Mouse (Mus musculus) erythroblast, adult 5-6 weeks (primary cell): ENCODE measurements at regions not wholly inside any gene's neighbourhood (a gene's known extent, or its start where the extent isn't known, plus 50 kb on each side); places are given as distances from the start of the nearest gene placed in this dataset.

Source experiments
- ATAC-seq: replicated peaks from 2 replicates; pipeline ENCODE4 v1.8.0; 2016; ENCODE audit warnings: moderate number of reproducible peaks, mild to moderate bottlenecking, moderate TSS enrichment, inconsistent platforms; ENCODE audit not compliant: poor library complexity, low FRiP score, severe bottlenecking

DNA sequence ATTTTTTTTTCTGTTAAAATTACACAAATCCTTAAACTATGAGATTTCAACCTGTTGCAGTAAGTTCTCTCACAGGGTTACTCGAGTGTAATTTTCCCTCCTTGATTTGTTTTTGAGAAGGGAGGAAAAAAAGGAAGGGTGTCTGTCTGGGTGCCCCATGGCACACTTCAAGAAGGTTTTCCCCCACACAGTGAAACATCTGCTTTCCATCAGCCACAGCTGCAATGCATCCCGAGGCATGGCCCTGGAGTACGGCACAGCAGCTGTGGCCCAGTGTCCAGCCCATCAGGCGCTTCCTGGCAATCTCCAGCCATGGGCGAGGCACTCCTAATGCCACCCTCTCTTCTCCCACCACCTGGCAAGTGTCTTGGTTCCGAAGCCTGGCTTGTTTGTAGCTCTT is 331.8 kb upstream of the Sox9 start:
- no peak for ATAC-seq

- no peak for ATAC-seq
Observed at GRCm38 (mm10) chr11:112458075-112458474, 323.9 kb upstream of the Sox9 start.

DNA sequence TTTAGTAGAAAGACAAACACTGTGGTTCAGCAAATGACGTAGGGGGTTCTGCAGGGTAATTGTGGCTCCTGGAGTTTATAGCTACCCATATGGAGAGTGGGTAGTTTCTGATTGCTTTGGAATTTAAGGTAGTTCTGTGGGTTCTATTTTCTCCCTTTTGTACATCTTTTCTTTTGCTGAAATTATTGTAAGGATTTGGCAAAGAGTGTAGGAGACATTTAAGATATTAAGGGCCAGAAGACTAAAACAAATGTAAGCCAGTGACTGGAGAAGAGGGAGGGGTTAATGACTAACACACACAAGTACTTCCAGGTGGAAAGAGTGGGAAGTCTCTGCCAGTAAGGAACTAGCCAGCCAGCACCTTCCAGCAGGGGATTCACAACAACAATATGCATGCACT is 318.9 kb upstream of the Sox9 start:
- ATAC-seq, result no peak

- ATAC-seq, result no peak
Observed at GRCm38 (mm10) chr11:112464386-112464785, 317.6 kb upstream of the Sox9 start.

DNA sequence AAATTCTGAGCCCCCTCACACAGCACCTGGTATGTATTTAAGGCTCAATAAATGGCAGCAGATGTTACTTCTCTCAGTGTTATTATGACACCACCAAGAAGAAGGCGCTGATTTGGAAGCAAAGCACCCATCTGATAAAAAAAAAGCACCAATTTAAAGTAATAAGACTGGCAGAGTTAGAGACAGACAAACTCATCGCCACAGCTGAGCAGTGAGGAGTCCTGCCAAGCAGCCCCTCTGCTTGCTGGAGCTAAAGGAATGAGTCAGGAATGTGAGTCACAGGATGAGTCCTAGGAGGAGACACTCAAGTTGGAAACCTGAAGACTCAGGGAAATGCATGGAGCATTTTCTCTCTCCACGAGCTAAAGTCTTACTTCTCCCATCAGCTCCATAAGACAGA is 311.7 kb upstream of the Sox9 start:
- ATAC-seq, result no peak

- no peak for ATAC-seq
Observed at GRCm38 (mm10) chr11:112473237-112473636, 308.8 kb upstream of the Sox9 start.

DNA sequence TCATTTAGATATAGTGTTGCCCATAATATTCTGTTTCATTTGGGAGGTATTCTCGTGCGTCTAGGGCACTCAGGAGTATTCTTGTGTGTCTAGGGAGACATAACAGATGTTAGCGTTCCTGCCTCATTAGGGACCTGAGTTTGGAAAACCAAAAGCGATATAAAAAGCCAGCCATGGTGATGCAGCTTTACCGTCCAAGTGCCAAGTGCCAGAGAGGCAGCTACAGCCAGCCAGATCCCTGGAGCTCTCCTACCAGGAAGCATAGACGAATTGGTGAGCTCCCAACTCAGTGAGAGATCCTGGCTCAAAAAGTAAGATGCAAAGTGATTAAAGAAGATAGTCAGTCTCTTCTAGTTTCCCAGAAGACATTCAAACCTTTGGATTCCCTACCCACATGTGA is 308.3 kb upstream of the Sox9 start:
- ATAC-seq, result no peak

GRCm38 (mm10) chr11:112480360-112480759 is 301.7 kb upstream of the Sox9 start:
- no peak for ATAC-seq

GRCm38 (mm10) chr11:112501781-112502180 is 280.2 kb upstream of the Sox9 start:
- ATAC-seq, result no peak

DNA sequence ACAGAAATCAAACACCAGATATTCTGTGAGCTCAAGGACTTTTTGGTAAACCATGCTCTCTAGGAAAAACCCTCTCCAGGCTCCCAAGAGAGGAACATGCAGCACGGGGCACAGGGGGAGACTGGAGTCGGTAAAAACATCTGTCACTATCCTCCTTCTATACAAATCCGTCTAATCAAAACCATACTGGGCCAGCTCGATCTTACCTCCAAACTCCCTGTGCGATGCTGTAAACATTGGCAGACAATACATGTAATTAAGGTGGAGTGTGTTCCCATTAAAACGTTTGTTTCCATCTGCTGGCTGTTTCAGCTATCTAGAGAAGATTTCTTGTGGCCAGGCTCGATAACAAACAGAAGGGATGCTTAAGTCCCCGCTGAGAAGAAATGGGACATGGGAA is 262.9 kb upstream of the Sox9 start:
- ATAC-seq, result no peak

DNA sequence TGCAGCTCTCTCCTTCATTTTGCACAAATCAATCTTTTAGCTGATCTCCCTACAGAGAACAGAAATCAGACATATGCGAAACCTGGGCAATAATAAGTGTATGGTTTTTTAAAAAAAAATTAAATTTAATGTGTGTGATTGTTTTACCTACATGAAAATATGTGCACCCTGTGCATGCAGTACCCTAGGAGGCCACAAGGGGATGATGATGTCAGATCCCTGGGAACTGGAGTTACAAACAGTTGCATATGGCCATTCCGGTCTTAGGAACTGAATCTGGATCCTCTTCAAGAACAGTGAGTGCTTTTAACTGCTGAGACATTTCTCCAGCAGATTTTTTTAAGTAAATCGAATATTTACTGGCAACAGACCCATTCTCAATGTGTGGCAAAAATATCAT is 257.0 kb upstream of the Sox9 start:
- ATAC-seq, result no peak

- ATAC-seq, result no peak
Observed at GRCm38 (mm10) chr11:112542573-112542972, 239.5 kb upstream of the Sox9 start.

DNA sequence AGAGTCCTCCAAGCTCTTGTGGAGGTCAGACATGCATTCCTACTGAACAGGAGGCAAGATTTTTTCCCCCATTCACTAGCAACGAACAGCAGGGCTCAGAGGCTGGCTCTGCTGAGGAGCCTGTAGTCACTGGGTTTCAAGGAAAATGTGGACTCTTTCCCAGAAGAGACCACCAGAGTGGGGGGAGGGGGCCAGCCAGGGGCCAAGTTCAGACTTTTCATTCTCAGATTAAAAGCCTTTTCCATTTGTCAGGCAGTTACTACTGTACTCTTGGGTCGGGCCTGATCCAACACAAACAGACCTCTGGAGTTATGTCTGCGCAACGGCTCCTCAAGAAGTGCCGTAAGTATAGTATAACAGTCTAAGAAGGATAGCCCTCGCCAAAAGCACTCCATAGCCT is 238.6 kb upstream of the Sox9 start:
- ATAC-seq, result no peak

DNA sequence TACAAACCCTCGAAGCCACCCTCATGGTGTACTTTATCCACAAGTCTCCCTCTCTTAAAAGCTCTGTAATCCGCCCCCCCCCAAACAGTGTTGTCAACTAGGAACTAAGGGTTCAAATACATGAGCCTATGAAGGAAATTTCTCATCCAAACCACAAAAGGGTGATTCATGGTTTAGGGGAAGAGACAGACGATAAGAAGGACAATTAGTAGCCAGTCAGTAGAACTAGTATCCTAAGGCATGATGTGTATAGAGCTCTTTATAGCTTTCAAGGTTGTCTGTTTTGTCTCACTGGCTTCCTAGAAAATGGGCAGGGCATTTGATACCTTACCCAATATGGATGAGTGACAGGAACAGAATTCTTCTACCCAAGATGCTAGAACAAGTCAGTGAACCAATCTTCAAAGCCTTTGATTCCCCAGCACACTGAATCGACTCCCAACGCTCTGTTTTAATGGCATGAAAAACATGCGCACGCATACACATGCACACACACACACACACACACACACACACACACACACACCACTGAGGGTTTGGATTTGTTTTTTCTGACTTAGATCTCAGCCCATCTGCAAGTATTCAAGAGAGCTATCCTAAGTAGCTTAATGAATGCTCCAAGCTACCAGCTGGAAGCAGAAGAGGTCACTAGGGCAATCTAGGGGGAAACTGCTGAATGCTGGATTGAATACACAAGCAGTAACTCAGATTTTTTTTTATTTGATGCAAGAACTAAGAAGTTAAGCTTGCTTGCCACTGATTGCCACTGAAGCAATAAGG is 236.6 kb upstream of the Sox9 start:
- ATAC-seq, result no peak

DNA sequence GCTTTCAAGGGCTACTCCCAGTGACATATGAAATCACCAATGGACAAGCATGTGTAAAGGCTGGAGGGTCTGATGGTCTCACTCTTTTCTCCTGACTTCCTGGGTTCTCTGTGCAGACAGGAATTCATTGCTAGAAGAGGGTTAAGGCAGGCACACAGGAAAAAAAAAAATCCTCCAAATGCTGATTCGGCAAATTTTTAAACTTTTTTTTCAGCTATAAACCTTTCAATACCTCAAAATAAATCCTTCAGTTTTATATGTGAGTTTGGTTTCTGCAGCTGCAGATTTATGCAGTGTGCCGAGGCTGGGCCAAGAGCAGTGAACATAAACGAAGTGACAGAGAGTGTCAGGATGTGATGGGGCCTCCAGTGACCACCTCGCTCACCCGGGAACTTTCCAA is 235.9 kb upstream of the Sox9 start:
- ATAC-seq, result no peak

GRCm38 (mm10) chr11:112552838-112553237 is 229.2 kb upstream of the Sox9 start:
- no peak for ATAC-seq

- no peak for ATAC-seq
Observed at GRCm38 (mm10) chr11:112563027-112563426, 219.0 kb upstream of the Sox9 start.

- no peak for ATAC-seq
Observed at GRCm38 (mm10) chr11:112564706-112565215, 217.3 kb upstream of the Sox9 start.

DNA sequence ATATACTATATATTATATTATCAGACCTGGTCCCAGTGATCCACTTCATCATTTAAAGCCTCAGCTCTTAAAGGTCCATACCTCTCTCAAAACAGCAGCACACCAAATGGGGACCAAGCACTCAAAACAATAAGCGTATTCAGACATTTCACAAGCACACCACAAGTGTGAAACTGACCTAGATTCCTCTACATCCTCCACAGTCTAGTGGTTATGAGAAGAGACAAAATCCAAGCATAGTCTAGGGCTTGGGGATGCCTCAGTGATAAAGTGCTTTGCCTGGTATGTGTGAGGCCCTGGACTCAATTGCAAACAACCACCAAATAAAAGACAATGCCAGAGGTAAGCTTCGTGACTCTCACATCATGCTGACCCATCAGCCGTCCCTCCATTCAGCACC is 216.0 kb upstream of the Sox9 start:
- ATAC-seq, result no peak

- no peak for ATAC-seq
Observed at GRCm38 (mm10) chr11:112587386-112587785, 194.6 kb upstream of the Sox9 start.

GRCm38 (mm10) chr11:112588088-112588487 is 193.9 kb upstream of the Sox9 start:
- no peak for ATAC-seq

DNA sequence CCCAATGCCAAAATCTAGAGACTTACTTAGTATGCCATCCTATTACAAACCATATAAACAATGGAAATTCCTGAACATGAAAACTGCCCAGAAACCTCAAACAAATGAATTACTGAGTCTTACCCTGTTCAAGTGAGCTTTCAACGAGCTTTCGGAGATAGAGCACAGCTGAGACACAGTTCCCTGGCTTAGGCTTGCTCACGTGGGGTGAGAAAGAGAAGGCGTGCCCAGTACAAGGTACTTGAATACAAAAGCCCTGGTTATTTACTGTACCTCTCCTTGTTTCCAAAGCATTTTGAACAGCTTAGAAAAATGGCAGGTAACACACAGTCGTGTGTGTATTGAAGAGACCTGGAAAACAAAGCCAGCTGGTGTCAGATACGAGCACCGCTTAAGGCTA is 191.8 kb upstream of the Sox9 start:
- no peak for ATAC-seq
